Mouse (Mus musculus): ENCODE results near the gene Cep152. TPM values are rescaled to one million over a fixed set of nuclear protein-coding genes. Genes with fewer than 3 reads are reported as not detected.
A peak's percentile ranks its signal among the peaks of the same experiment; 100 is the strongest.

Gene Cep152
- polyA plus RNA-seq, 1 experiment from 2014 or later: 4.7 TPM

DNA sequence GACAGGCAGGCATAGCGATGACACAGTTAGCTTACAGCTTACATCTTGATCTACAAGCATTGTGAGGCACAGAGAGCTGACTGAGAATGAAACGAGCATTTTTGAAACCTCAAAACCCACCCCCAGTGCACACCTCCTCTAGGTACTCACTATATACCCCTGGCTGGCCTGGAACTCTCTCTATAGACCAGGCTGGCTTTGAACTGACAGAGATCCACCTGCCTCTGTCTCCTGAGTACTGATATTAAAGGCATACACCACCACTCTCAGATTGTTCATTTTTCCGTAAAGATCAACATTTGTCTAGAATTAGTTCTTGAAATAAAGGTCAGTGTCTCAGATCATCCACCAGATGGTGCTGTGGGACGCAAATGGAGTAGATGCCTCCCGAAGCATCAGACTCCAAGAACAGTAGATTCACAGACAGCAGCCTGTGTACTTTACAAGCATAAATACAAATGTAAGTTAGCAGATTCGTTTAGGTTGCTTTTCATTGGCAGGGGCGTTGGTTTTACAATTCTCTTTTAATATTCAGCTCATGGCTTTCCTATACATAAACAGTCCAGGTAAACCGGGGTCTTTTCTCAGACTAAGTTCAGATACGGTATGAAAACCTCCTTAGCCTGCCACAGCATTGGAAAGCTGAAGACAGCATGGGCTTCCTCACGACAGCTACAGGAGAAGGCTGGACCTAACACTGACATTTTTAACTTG, 35.1 kb upstream of the Cep152 start:
- no peak overlapping the region for H3K27ac ChIP-seq
- WGBS: 10% methylated on average over 10 of the region's 10 CpGs
- no peaks in the 10 kb centered on the region for H3K27me3 ChIP-seq (replicated peaks)
- peaks cover 4% of the 10 kb centered on the region; the same call in 1 of the 2 replicates for H3K4me1 ChIP-seq (replicated peaks)
- H3K9ac ChIP-seq: peak overlapping the region; percentile 31; the same call in 1 of the 2 replicates
- H3K36me3 ChIP-seq: no peaks in the 10 kb centered on the region
- ATAC-seq: peak; percentile 76
- no peaks in the 10 kb centered on the region for H3K9me3 ChIP-seq
- H3K4me2 ChIP-seq (replicated peaks): peak overlapping the region; percentile 56
- H3K4me3 ChIP-seq (replicated peaks): peak overlapping the region; percentile 20

DNA sequence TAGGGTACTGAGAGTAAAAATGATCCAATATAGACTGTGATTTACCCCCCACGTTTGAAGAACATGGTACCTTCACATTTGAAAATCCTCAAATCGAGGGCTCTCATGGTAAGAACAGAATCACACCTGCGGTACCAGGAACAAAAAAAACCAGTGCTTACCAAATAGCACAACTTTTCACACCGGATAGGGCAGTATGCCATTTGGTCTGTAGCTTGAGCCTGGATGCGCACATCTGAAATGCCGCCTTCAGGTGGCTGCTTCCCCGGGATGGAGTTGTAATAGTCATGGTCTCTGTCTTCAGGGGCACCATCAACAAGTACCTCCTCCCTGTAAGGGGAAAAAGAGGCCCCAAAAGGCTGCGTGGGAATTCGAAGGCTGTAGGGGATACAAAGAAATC, 30.5 kb upstream of the Cep152 start:
- no peak overlapping the region for H3K27ac ChIP-seq
- no peaks in the 10 kb centered on the region for H3K27me3 ChIP-seq (replicated peaks)
- no peak for ATAC-seq
- H3K4me1 ChIP-seq (replicated peaks): no peaks in the 10 kb centered on the region
- WGBS: 91% methylated on average over 9 of the region's 9 CpGs
- H3K9ac ChIP-seq: no peak overlapping the region
- H3K36me3 ChIP-seq: no peaks in the 10 kb centered on the region
- no peak overlapping the region for H3K4me3 ChIP-seq (replicated peaks)
- H3K4me2 ChIP-seq (replicated peaks): no peak overlapping the region
- no peaks in the 10 kb centered on the region for H3K9me3 ChIP-seq

GRCm38 (mm10) chr2:125653286-125653685, 28.4 kb upstream of the Cep152 start:
- no peak for ATAC-seq
- 87% methylated on average over 2 of the region's 2 CpGs for WGBS

DNA sequence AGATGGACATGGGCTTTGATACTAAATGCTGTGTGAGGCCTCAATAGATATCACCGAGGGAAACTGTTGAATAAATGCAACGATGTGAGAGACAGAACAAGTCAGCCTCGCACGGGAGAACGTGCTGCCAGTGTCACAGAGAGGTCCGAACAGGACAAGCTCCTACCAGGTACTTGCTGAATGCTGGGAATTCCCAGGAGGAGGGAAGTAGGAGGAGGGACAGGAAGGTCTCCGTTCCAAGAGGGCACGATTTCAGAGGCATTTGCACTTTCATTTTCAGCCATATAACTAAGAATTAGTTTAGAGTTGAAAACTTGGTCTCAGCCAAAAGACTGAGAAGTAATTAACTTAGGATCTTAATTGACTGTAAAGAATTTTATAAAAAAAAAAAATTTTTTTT, 26.6 kb upstream of the Cep152 start:
- Histone ChIP-seq H3K9me3 (no peaks in the 10 kb centered on the region), H3K4me3 (replicated peaks) (no peak overlapping the region), H3K9ac (no peak overlapping the region), H3K4me1 (replicated peaks) (no peaks in the 10 kb centered on the region), H3K36me3 (no peaks in the 10 kb centered on the region), H3K27me3 (replicated peaks) (no peaks in the 10 kb centered on the region), H3K27ac (no peak overlapping the region), H3K4me2 (replicated peaks) (no peak overlapping the region)
- no peak for ATAC-seq
- WGBS: 82% methylated on average over 8 of the region's 8 CpGs

More at GRCm38 (mm10) chr2:125653286-125653685, 28.4 kb upstream of the Cep152 start:
- H3K4me1 ChIP-seq (replicated peaks): no peaks in the 10 kb centered on the region
- no peaks in the 10 kb centered on the region for H3K36me3 ChIP-seq
- H3K4me2 ChIP-seq (replicated peaks): no peak overlapping the region
- no peak overlapping the region for H3K9ac ChIP-seq
- no peaks in the 10 kb centered on the region for H3K27me3 ChIP-seq (replicated peaks)
- no peaks in the 10 kb centered on the region for H3K9me3 ChIP-seq
- no peak overlapping the region for H3K27ac ChIP-seq
- H3K4me3 ChIP-seq (replicated peaks): no peak overlapping the region

GRCm38 (mm10) chr2:125650742-125651352, 25.9 kb upstream of the Cep152 start:
- Histone ChIP-seq H3K36me3 (no peaks in the 10 kb centered on the region), H3K9me3 (no peaks in the 10 kb centered on the region), H3K27ac (no peak overlapping the region), H3K9ac (no peak overlapping the region), H3K4me3 (replicated peaks) (no peak overlapping the region), H3K4me2 (replicated peaks) (no peak overlapping the region), H3K27me3 (replicated peaks) (no peaks in the 10 kb centered on the region), H3K4me1 (replicated peaks) (no peaks in the 10 kb centered on the region)
- ATAC-seq: no peak
- 76% methylated on average over 14 of the region's 14 CpGs for WGBS

- Histone ChIP-seq H3K4me1 (replicated peaks) (no peaks in the 10 kb centered on the region), H3K9me3 (no peaks in the 10 kb centered on the region), H3K4me2 (replicated peaks) (no peak overlapping the region), H3K36me3 (no peaks in the 10 kb centered on the region), H3K27ac (no peak overlapping the region), H3K9ac (no peak overlapping the region), H3K4me3 (replicated peaks) (no peak overlapping the region), H3K27me3 (replicated peaks) (no peaks in the 10 kb centered on the region)
- ATAC-seq: no peak
- WGBS: 83% methylated on average over 5 of the region's 5 CpGs
These were observed 25.1 kb upstream of the Cep152 start for GRCm38 (mm10) chr2:125650038-125650437.

GRCm38 (mm10) chr2:125644912-125645311, 20.0 kb upstream of the Cep152 start:
- WGBS: 83% methylated on average over 6 of the region's 6 CpGs
- no peaks in the 10 kb centered on the region for H3K27me3 ChIP-seq (replicated peaks)
- ATAC-seq: no peak
- H3K9ac ChIP-seq: no peak overlapping the region
- no peak overlapping the region for H3K4me3 ChIP-seq (replicated peaks)
- H3K9me3 ChIP-seq: no peaks in the 10 kb centered on the region
- no peaks in the 10 kb centered on the region for H3K36me3 ChIP-seq
- no peak overlapping the region for H3K27ac ChIP-seq
- no peaks in the 10 kb centered on the region for H3K4me1 ChIP-seq (replicated peaks)
- H3K4me2 ChIP-seq (replicated peaks): no peak overlapping the region

- no peaks in the 10 kb centered on the region for H3K9me3 ChIP-seq
- H3K27ac ChIP-seq: no peak overlapping the region
- H3K4me1 ChIP-seq (replicated peaks): no peaks in the 10 kb centered on the region
- WGBS: 51% methylated on average over 7 of the region's 7 CpGs
- no peak overlapping the region for H3K9ac ChIP-seq
- ATAC-seq: no peak
- no peak overlapping the region for H3K4me3 ChIP-seq (replicated peaks)
- no peaks in the 10 kb centered on the region for H3K36me3 ChIP-seq
- no peak overlapping the region for H3K4me2 ChIP-seq (replicated peaks)
- no peaks in the 10 kb centered on the region for H3K27me3 ChIP-seq (replicated peaks)
These were observed 12.4 kb upstream of the Cep152 start for GRCm38 (mm10) chr2:125637331-125637730.

DNA sequence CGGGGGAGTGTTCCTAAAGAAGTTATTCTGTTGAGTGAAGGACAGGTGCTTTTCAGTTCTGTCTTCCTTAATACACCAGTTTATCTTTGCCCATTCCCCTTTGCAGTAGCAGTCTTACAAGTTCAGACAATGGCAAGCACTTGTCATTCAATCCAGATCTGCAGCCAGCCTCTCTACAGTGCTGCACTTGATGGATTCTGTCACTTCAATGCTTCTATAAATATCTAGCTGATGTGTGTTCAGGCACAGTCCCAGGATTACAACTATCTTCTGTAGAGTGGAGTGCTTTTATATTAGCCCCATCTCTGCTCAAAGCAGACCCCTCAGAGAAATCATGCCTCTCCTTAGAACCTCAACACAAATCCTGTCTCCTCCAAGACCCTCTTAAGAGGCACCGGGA, 5.1 kb upstream of the Cep152 start:
- H3K27me3 ChIP-seq (replicated peaks): no peaks in the 10 kb centered on the region
- no peak overlapping the region for H3K9ac ChIP-seq
- H3K4me1 ChIP-seq (replicated peaks): no peaks in the 10 kb centered on the region
- no peak overlapping the region for H3K4me2 ChIP-seq (replicated peaks)
- no peaks in the 10 kb centered on the region for H3K9me3 ChIP-seq
- no peak overlapping the region for H3K4me3 ChIP-seq (replicated peaks)
- no peak for ATAC-seq
- H3K27ac ChIP-seq: no peak overlapping the region
- whole genome bisulfite sequencing: 95% methylated on average over 2 of the region's 2 CpGs
- no peaks in the 10 kb centered on the region for H3K36me3 ChIP-seq

GRCm38 (mm10) chr2:125628487-125628886, 3.6 kb upstream of the Cep152 start:
- Histone ChIP-seq H3K4me3 (replicated peaks) (no peak overlapping the region), H3K9me3 (no peaks in the 10 kb centered on the region), H3K27me3 (replicated peaks) (no peaks in the 10 kb centered on the region), H3K4me2 (replicated peaks) (no peak overlapping the region), H3K27ac (no peak overlapping the region), H3K4me1 (replicated peaks) (peaks cover 9% of the 10 kb centered on the region; the same call in 1 of the 2 replicates), H3K36me3 (no peaks in the 10 kb centered on the region), H3K9ac (no peak overlapping the region)
- WGBS: 74% methylated on average over 6 of the region's 6 CpGs
- ATAC-seq: no peak

- H3K4me2 ChIP-seq (replicated peaks): no peak overlapping the region
- 84% methylated on average over 4 of the region's 4 CpGs for WGBS
- H3K4me1 ChIP-seq (replicated peaks): peaks cover 14% of the 10 kb centered on the region; the same call in 1 of the 2 replicates
- H3K9ac ChIP-seq: no peak overlapping the region
- no peaks in the 10 kb centered on the region for H3K36me3 ChIP-seq
- H3K27me3 ChIP-seq (replicated peaks): no peaks in the 10 kb centered on the region
- H3K27ac ChIP-seq: no peak overlapping the region
- ATAC-seq: no peak
- no peak overlapping the region for H3K4me3 ChIP-seq (replicated peaks)
- H3K9me3 ChIP-seq: no peaks in the 10 kb centered on the region
These were observed 1.6 kb upstream of the Cep152 start for GRCm38 (mm10) chr2:125626536-125626935.

DNA sequence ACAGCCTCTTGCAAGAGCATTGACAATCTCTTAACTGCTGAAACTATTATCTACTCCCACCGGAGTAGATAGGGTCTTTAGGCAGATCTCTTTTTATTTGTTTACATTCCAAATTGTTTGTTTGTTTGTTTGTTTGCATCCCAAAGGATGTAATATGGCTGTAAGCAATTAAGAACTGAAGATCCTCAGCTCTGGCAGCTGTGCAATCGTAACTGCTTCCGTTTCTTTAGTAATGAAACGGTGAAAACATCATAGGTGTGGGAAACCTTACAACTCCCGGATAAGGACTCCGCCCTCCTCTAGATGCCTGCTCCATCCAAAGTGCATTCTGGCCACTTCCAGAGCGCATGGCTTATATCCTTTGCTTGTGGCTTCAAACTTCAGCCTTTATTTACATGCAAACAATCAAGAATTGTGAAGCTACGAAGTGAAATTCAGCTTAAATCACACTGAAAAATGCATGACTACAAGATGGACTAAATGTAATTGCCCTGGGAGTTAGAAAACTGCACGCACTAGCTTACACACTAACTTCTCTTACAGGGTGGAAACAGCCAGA, 707 bp downstream of the Cep152 start:
- ATAC-seq: no peak
- Histone ChIP-seq H3K27me3 (replicated peaks) (no peaks in the 10 kb centered on the region), H3K36me3 (peaks cover 5% of the 10 kb centered on the region; the same call in 1 of the 2 replicates), H3K27ac (0 out of 2 replicates have a peak overlapping the region, but pooled peaks have one; percentile 15), H3K9ac (peak overlapping the region; percentile 76), H3K4me1 (replicated peaks) (peaks cover 14% of the 10 kb centered on the region; the same call in 1 of the 2 replicates), H3K4me2 (replicated peaks) (peak overlapping the region; percentile 64), H3K9me3 (no peaks in the 10 kb centered on the region), H3K4me3 (replicated peaks) (peak overlapping the region; percentile 87)
- WGBS: 9% methylated on average over 9 of the region's 9 CpGs
